Mouse (Mus musculus): ENCODE measurements at regions not wholly inside any gene's neighbourhood (a gene's known extent, or its start where the extent isn't known, plus 50 kb on each side); places are given as distances from the start of the nearest gene placed in this dataset.

GRCm38 (mm10) chr15:41379637-41380036, 1245.5 kb downstream of the 9330182O14Rik start:
- DNase-seq (ENCODE audit: low spot score) = no peak
- Histone ChIP-seq H3K4me1 (ENCODE audit: insufficient read depth, low read length) (no peaks in the 10 kb centered on the region), H3K27me3 (ENCODE audit: insufficient read depth, low read length) (no peaks in the 10 kb centered on the region), H3K4me2 (ENCODE audit: low read depth, low read length, poor library complexity, severe bottlenecking) (no peak overlapping the region), H3K9me3 (ENCODE audit: low read length) (no peaks in the 10 kb centered on the region), H3K27ac (ENCODE audit: low read depth, low read length) (no peak overlapping the region), H3K9ac (replicated peaks; ENCODE audit: low read length, poor library complexity, severe bottlenecking) (no peak overlapping the region), H3K4me3 (ENCODE audit: low read depth, low read length) (no peak overlapping the region), H3K36me3 (ENCODE audit: insufficient read depth, low read length) (no peaks in the 10 kb centered on the region)
- TF ChIP-seq CTCF (IDR thresholded peaks at IDR 0.05) = no peak
- 88% methylated on average over 5 of the region's 5 CpGs for WGBS
- no peak for ATAC-seq (ENCODE audit: low FRiP score)

GRCm38 (mm10) chr15:41380429-41380828, 1246.3 kb downstream of the 9330182O14Rik start:
- Histone ChIP-seq H3K27ac (ENCODE audit: low read depth, low read length) (no peak overlapping the region), H3K9me3 (ENCODE audit: low read length) (no peaks in the 10 kb centered on the region), H3K4me1 (ENCODE audit: insufficient read depth, low read length) (no peaks in the 10 kb centered on the region), H3K36me3 (ENCODE audit: insufficient read depth, low read length) (no peaks in the 10 kb centered on the region), H3K4me2 (ENCODE audit: low read depth, low read length, poor library complexity, severe bottlenecking) (no peak overlapping the region), H3K9ac (replicated peaks; ENCODE audit: low read length, poor library complexity, severe bottlenecking) (no peak overlapping the region), H3K4me3 (ENCODE audit: low read depth, low read length) (no peak overlapping the region), H3K27me3 (ENCODE audit: insufficient read depth, low read length) (no peaks in the 10 kb centered on the region)
- 94% methylated on average over 7 of the region's 7 CpGs for WGBS
- no peak for TF ChIP-seq CTCF (IDR thresholded peaks at IDR 0.05)
- DNase-seq (ENCODE audit: low spot score) (no peak), ATAC-seq (ENCODE audit: low FRiP score) (no peak)

DNA sequence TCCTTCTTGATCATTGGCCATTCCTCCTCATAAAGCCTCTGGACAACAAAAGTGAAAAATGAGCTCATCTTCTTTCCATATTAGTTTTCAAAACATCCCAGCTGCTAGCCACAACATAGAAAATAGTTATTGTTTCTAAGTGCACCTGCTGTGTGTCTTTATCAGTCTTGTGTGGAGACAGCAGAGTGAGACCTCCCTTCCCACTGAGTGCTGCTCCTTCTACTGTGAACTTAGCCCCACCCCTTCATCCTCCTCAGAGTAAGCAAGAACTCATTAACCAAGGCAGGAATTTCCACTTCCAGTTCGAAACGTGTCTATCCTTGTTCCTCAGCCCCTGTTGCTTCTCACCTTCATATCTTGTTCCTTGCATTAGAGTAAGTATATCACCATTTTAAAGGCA, 1256.5 kb downstream of the 9330182O14Rik start:
- no peak for ATAC-seq (ENCODE audit: low FRiP score)
- WGBS = 29% methylated on average over 2 of the region's 2 CpGs
- Histone ChIP-seq H3K4me3 (ENCODE audit: low read depth, low read length) (no peak overlapping the region), H3K36me3 (ENCODE audit: insufficient read depth, low read length) (no peaks in the 10 kb centered on the region), H3K27ac (ENCODE audit: low read depth, low read length) (no peak overlapping the region), H3K9me3 (ENCODE audit: low read length) (no peaks in the 10 kb centered on the region), H3K27me3 (ENCODE audit: insufficient read depth, low read length) (no peaks in the 10 kb centered on the region), H3K9ac (replicated peaks; ENCODE audit: low read length, poor library complexity, severe bottlenecking) (no peak overlapping the region), H3K4me1 (ENCODE audit: insufficient read depth, low read length) (no peaks in the 10 kb centered on the region), H3K4me2 (ENCODE audit: low read depth, low read length, poor library complexity, severe bottlenecking) (no peak overlapping the region)
- no peak for TF ChIP-seq CTCF (IDR thresholded peaks at IDR 0.05)
- DNase-seq (ENCODE audit: low spot score) = no peak
